Mouse (Mus musculus) limb, embryonic 14.5 days (tissue): ENCODE measurements around the gene Naa38. TPM values are rescaled to one million over a fixed set of nuclear protein-coding genes. Genes with fewer than 3 reads are reported as not detected.
A peak's percentile ranks its signal among the peaks of the same experiment; 100 is the strongest.

ENCODE experiments used
- ATAC-seq: fragments of 200-750 bp; cut with Nextera tagmentation; 2 replicates; pipeline ENCODE4 v1.8.0; 2017; ENCODE audit warnings: low read depth, moderate number of reproducible peaks, moderate TSS enrichment; ENCODE audit not compliant: low FRiP score
- DNase-seq: peaks from one replicate; pipeline ENCODE4 v3.0.0-alpha.2; 2015; ENCODE audit warnings: low spot score
- H3K27ac ChIP-seq: fragments of 300-500 bp; sonication (generic); replicated peaks from 2 replicates; pipeline ENCODE4 v1.5.1; 2014; ENCODE audit warnings: low read depth, mild to moderate bottlenecking, low read length, moderate library complexity, mixed read lengths
- H3K27me3 ChIP-seq: fragments of 300-500 bp; sonication (generic); 2 replicates; pipeline ENCODE4 v1.6.1; 2014; ENCODE audit warnings: low read length, mixed read lengths; ENCODE audit not compliant: control insufficient read depth, insufficient read depth
- H3K36me3 ChIP-seq: fragments of 300-500 bp; sonication (generic); 2 replicates; pipeline ENCODE4 v1.6.1; 2014; ENCODE audit warnings: mild to moderate bottlenecking, low read length, moderate library complexity, mixed read lengths; ENCODE audit not compliant: control insufficient read depth, insufficient read depth
- H3K4me1 ChIP-seq: fragments of 300-500 bp; sonication (generic); 2 replicates; pipeline ENCODE4 v1.6.1; 2014; ENCODE audit warnings: antibody characterized with exemption, low read length, mixed read lengths; ENCODE audit not compliant: control insufficient read depth, insufficient read depth
- H3K4me2 ChIP-seq: fragments of 300-500 bp; sonication (generic); replicated peaks from 2 replicates; pipeline ENCODE4 v1.6.1; 2014; ENCODE audit warnings: low read depth, mild to moderate bottlenecking, low read length, moderate library complexity; ENCODE audit not compliant: severe bottlenecking
- H3K4me3 ChIP-seq: fragments of 300-500 bp; sonication (generic); replicated peaks from 2 replicates; pipeline ENCODE4 v1.5.1; 2014; ENCODE audit warnings: low read length
- H3K9ac ChIP-seq: fragments of 300-500 bp; sonication (generic); 2 replicates; pipeline ENCODE4 v1.6.1; 2014; ENCODE audit warnings: mild to moderate bottlenecking, low read depth, low read length, moderate library complexity; ENCODE audit not compliant: severe bottlenecking
- H3K9me3 ChIP-seq: fragments of 300-500 bp; sonication (generic); 2 replicates; pipeline ENCODE4 v1.6.1; 2016; ENCODE audit warnings: low read length; ENCODE audit not compliant: control insufficient read depth
- POLR2A ChIP-seq: fragments of 200-500 bp; IDR thresholded peaks from 2 replicates; pipeline ENCODE4 v1.8.0; 2012; ENCODE audit warnings: inconsistent platforms, mild to moderate bottlenecking, moderate library complexity, borderline replicate concordance; ENCODE audit not compliant: insufficient read depth, insufficient read length; ENCODE audit errors: extremely low read depth
- WGBS: fragments of 180-500 bp; shearing (Covaris S2); extraction: QIAGEN DNeasy Blood & Tissue Kit; methylation state at CpG from one replicate; pipeline ENCODE4 v1.1.7; 2014; 5-methylcytosine and 5-hydroxymethylcytosine counted together
- polyA plus RNA-seq, 2 experiments: library from polyadenylated mRNA; depleted of rRNA in 1 of 2; stranded (reverse) in 1 of 2; unstranded in 1 of 2; fragments of >200 nt; fragmentation: Nextera tagmentation in 1 of 2; extraction: Ambion mirVana in 1 of 2; gene quantifications; 2 replicates each; pipeline versions ENCODE4 v1.2.1 to v1.2.3; 2012 to 2014

Gene Naa38
- polyA plus RNA-seq, 2 experiments, result 131 to 171 TPM

GRCm38 (mm10) chr11:69395634-69396373 lies 517 bp downstream of the Naa38 start:
- Histone ChIP-seq H3K36me3 (peaks cover 25% of the 10 kb centered on the region), H3K9me3 (no peaks in the 10 kb centered on the region), H3K4me3 (peak overlapping the region; percentile 61), H3K4me2 (peak overlapping the region; percentile 91), H3K4me1 (peaks cover 32% of the 10 kb centered on the region), H3K9ac (peak overlapping the region; percentile 87), H3K27ac (peak overlapping the region; percentile 95), H3K27me3 (no peaks in the 10 kb centered on the region)
- DNase-seq, result peak; percentile 99
- 0 out of 2 replicates have a peak, but pooled peaks have one; percentile 14 for TF ChIP-seq POLR2A
- peak; percentile 90 for ATAC-seq
- under 1% methylated on average over 46 of the region's 48 CpGs for WGBS

DNA sequence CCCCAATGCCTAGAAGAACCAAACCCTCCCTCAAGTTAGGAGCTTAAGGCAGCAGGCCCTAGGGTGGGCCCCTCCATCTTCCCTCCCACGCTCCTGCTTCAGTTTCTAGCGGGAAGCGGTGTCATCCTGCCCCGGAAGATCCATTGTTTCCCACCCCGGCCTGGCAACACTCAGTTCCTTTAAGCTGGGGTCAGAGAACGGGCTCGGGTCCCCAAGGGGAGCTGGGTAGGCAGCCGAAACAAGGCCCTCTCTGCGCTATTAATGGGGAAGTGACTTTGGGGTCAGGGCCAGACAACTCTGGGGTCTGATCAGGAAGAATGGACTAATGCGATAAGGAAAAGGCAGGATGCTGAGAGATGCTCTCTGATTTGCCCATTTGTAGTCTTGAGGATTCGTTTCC lies 1.5 kb downstream of the Naa38 start:
- 38% methylated on average over 11 of the region's 11 CpGs for WGBS
- Histone ChIP-seq H3K36me3 (peaks cover 35% of the 10 kb centered on the region), H3K9ac (peak overlapping the region; percentile 87; the same call in 1 of the 2 replicates), H3K9me3 (no peaks in the 10 kb centered on the region), H3K4me2 (peak overlapping the region; percentile 91), H3K4me1 (peaks cover 32% of the 10 kb centered on the region), H3K27me3 (no peaks in the 10 kb centered on the region), H3K4me3 (peak overlapping the region; percentile 61), H3K27ac (0 out of 2 replicates have a peak overlapping the region, but pooled peaks have one; percentile 95)
- no peak for ATAC-seq
- TF ChIP-seq POLR2A, result no peak
- DNase-seq, result no peak

DNA sequence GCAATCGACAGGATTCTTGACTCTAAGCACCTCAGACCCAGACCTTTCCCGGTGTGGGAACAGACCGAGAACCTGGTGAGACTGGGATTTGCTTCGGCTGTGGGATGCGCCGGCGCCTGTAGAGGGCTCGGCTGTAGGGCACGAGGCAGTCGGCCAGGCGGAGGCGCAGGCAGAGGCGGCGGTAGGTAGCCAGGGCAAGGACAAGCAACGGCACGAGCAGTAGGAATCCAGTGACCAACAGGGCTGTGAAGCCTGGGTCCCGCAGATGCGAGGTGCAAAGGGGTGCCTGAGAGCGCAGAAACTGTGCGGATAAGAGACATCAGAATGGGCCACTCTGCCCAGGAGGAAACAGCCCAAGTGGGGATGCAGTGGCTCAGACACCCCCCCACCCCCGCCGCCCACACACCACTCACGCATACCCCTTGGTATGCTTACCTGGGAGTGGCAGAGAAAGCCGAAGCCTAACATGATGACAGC lies 2.3 kb downstream of the Naa38 start:
- peaks cover 32% of the 10 kb centered on the region for H3K4me1 ChIP-seq
- H3K27me3 ChIP-seq, result no peaks in the 10 kb centered on the region
- peak overlapping the region; percentile 46 for H3K9ac ChIP-seq
- H3K9me3 ChIP-seq, result no peaks in the 10 kb centered on the region
- H3K36me3 ChIP-seq, result peaks cover 42% of the 10 kb centered on the region
- TF ChIP-seq POLR2A, result no peak
- H3K4me2 ChIP-seq, result peak overlapping the region; percentile 91
- peak overlapping the region; percentile 23 for H3K4me3 ChIP-seq
- ATAC-seq, result no peak
- WGBS, result 14% methylated on average over 24 of the region's 24 CpGs
- H3K27ac ChIP-seq, result peak overlapping the region; percentile 43
- DNase-seq, result no peak

DNA sequence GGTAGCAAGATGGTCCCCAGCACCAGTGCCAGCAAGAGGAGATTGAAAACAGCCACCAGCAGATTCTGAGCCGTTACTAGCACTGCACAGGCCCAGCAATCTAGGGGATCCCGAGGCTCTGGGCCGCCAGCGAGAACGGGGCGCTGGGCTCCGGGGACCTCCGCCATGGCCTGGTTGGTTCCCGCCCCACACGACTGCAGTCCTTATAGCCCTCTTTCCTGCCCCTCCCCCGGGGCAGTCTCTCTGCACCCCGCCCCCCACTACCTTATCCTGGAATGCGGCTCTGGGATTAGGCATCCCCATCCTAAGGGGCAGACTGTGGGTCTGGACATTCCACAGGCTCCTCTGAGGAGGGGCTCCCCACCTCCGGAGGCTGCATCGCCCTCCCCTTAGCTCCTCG lies 2.8 kb downstream of the Naa38 start, which contains the start of gene Tmem88:
Tmem88 (minus strand) TSS at position 176 of the 400 bp plus-strand sequence.
- 5% methylated on average over 16 of the region's 16 CpGs for WGBS
- H3K27me3 ChIP-seq, result no peaks in the 10 kb centered on the region
- no peaks in the 10 kb centered on the region for H3K9me3 ChIP-seq
- no peak for TF ChIP-seq POLR2A
- DNase-seq, result no peak
- ATAC-seq, result no peak
- H3K4me1 ChIP-seq, result peaks cover 32% of the 10 kb centered on the region
- H3K27ac ChIP-seq, result peak within 1 kb of the TSS; percentile 43
- H3K4me2 ChIP-seq, result peak within 1 kb of the TSS; percentile 91
- H3K4me3 ChIP-seq, result peak within 1 kb of the TSS; percentile 23
- peaks cover 46% of the 10 kb centered on the region for H3K36me3 ChIP-seq
- H3K9ac ChIP-seq, result peak within 1 kb of the TSS; percentile 87

DNA sequence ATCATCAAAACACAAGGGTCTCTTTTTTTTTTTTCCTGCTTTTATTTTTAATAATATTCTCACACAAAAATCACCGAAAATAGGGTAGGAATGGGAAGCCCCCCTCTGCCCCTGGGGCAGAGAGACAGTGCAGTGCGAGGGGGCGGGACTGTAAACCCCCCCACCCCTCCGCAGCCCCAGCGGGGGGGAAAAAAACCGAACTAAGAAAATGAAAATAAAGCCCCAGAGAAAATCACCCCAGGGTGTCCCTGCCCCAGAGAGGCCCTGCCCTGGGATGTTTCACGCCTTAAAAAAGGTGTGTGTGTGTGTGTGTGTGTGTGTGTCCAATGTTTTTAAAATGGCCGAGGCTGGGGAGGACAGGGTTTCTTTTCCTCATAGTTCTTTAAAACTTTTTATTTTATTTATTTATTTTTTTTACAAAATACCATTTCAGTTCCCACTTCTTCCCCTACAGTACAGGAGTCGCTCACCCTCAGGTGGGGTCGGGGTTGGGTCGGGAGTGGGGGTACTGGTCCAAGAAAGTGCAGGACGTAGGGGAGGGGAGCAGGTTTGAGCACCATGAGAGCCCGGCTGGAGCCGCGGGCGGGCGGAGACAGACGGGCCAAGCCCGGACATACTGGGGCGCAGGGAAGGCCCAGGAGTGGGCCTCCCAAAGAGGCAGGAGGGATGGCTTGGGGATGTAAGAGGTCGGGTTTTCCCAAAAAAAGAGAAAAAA lies 3.4 kb downstream of the Naa38 start:
- no peaks in the 10 kb centered on the region for H3K27me3 ChIP-seq
- no peaks in the 10 kb centered on the region for H3K9me3 ChIP-seq
- H3K4me1 ChIP-seq, result peaks cover 32% of the 10 kb centered on the region
- no peak for ATAC-seq
- H3K27ac ChIP-seq, result peak overlapping the region; percentile 43; the same call in 1 of the 2 replicates
- H3K9ac ChIP-seq, result no peak overlapping the region
- WGBS, result 25% methylated on average over 21 of the region's 21 CpGs
- no peak for TF ChIP-seq POLR2A
- peak overlapping the region; percentile 91 for H3K4me2 ChIP-seq
- peak overlapping the region; percentile 23 for H3K4me3 ChIP-seq
- H3K36me3 ChIP-seq, result peaks cover 51% of the 10 kb centered on the region
- no peak for DNase-seq
